Mouse (Mus musculus) kidney, embryonic 15.5 days (tissue): ENCODE measurements around the gene Gga1. TPM values are rescaled to one million over a fixed set of nuclear protein-coding genes. Genes with fewer than 3 reads are reported as not detected.

Source experiments
- ATAC-seq: fragments of 200-750 bp; cut with Nextera tagmentation; replicated peaks from 2 replicates; pipeline ENCODE4 v1.8.0; 2017; ENCODE audit warnings: moderate TSS enrichment; ENCODE audit not compliant: low FRiP score
- H3K27ac ChIP-seq: fragments of 300-500 bp; sonication (generic); 2 replicates; pipeline ENCODE4 v1.5.1; 2015; ENCODE audit warnings: mild to moderate bottlenecking, inconsistent platforms
- H3K27me3 ChIP-seq: fragments of 300-500 bp; sonication (generic); 2 replicates; pipeline ENCODE4 v1.6.1; 2015; ENCODE audit warnings: inconsistent platforms
- H3K36me3 ChIP-seq: fragments of 300-500 bp; sonication (generic); 2 replicates; pipeline ENCODE4 v1.6.1; 2015; ENCODE audit warnings: inconsistent platforms
- H3K4me1 ChIP-seq: fragments of 300-500 bp; sonication (generic); 2 replicates; pipeline ENCODE4 v1.6.1; 2015; ENCODE audit warnings: inconsistent platforms
- H3K4me2 ChIP-seq: fragments of 300-500 bp; sonication (generic); 2 replicates; pipeline ENCODE4 v1.6.1; 2015; ENCODE audit warnings: moderate library complexity, mild to moderate bottlenecking, inconsistent platforms
- H3K4me3 ChIP-seq: fragments of 300-500 bp; sonication (generic); replicated peaks from 2 replicates; pipeline ENCODE4 v1.5.1; 2015; ENCODE audit warnings: mild to moderate bottlenecking, inconsistent platforms
- H3K9ac ChIP-seq: fragments of 300-500 bp; sonication (generic); 2 replicates; pipeline ENCODE4 v1.6.1; 2015; ENCODE audit warnings: mild to moderate bottlenecking, inconsistent platforms
- H3K9me3 ChIP-seq: fragments of 300-500 bp; sonication (generic); replicated peaks from 2 replicates; pipeline ENCODE4 v1.6.1; 2016; ENCODE audit warnings: inconsistent platforms
- WGBS: fragments of 180-500 bp; shearing (Covaris S2); methylation state at CpG from one replicate; pipeline ENCODE4 v1.1.7; 2015; ENCODE audit warnings: mixed read lengths; 5-methylcytosine and 5-hydroxymethylcytosine counted together
- polyA plus RNA-seq: library from polyadenylated mRNA; unstranded; fragments of >200 nt; fragmentation: Nextera tagmentation; extraction: Ambion mirVana; gene quantifications from 2 replicates; pipeline ENCODE4 v1.2.1, GENCODE M21; 2015

The Gga1 gene
- polyA plus RNA-seq, 1 experiment from 2014 or later, result 55.5 TPM

DNA sequence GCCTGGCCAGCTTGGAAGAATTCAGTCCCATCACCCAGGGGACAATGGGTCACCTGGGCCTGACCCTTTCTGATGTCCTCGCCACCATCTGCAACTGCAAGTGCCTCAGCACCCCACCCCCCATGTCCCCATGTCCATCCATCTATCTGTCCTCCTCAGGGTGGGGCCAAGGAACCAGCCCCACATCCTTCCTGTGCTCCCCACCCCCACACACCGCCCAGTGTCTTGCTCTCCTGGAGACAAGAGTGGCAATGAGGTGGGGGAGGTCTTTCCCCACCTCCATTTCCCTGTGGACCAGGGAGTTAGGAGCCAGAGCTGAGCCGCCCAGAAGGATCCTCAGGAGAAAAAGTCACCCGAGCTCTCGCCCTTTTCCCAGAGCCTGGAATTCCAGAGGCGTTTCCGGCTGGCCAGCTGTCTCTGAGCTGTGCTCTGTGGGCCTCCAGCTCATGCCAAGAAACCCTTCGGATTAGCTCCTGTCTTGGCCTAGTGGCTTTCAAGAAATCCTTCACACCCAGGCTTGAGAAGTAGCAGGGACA is 40.8 kb upstream of the Gga1 start:
- H3K4me1 ChIP-seq, result peaks cover 81% of the 10 kb centered on the region
- H3K27ac ChIP-seq, result peak overlapping the region; percentile 97
- H3K36me3 ChIP-seq, result no peaks in the 10 kb centered on the region
- H3K4me2 ChIP-seq, result no peak overlapping the region
- no peaks in the 10 kb centered on the region for H3K9me3 ChIP-seq
- 27% methylated on average over 8 of the region's 8 CpGs for WGBS
- H3K9ac ChIP-seq, result no peak overlapping the region
- peaks cover 2% of the 10 kb centered on the region; the same call in 1 of the 2 replicates for H3K27me3 ChIP-seq
- ATAC-seq, result no peak
- H3K4me3 ChIP-seq, result no peak overlapping the region

DNA sequence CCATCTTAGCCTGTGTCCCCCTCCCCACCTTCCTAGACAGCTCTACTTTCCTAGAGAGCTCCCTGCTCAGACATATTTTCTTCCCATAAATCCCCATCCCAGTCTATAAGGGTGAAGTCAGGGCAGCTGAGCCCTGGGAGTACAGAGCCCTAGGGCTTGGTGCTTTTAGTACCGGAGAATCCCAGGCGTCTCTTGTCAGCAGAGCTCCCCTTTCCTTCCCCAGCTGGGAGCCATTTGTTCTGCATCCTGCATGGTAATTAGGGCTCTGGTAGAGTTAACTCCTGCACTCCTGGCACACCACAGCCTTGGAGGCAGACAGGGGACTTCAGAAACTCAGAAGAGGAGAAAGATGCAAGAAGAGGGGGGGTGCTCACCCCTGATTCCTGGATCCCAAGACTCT is 37.2 kb upstream of the Gga1 start:
- Histone ChIP-seq H3K4me1 (peaks cover 78% of the 10 kb centered on the region), H3K27ac (peak overlapping the region; percentile 94), H3K9ac (no peak overlapping the region), H3K36me3 (no peaks in the 10 kb centered on the region), H3K4me3 (no peak overlapping the region), H3K4me2 (0 out of 2 replicates have a peak overlapping the region, but pooled peaks have one; percentile 4), H3K27me3 (peaks cover 25% of the 10 kb centered on the region), H3K9me3 (no peaks in the 10 kb centered on the region)
- no peak for ATAC-seq
- 4% methylated on average over 2 of the region's 2 CpGs for WGBS

- peaks cover 78% of the 10 kb centered on the region for H3K4me1 ChIP-seq
- no peaks in the 10 kb centered on the region for H3K9me3 ChIP-seq
Observed at GRCm38 (mm10) chr15:78840241-78840640, 36.7 kb upstream of the Gga1 start.

GRCm38 (mm10) chr15:78840751-78841150 is 36.2 kb upstream of the Gga1 start:
- H3K9me3 ChIP-seq, result no peaks in the 10 kb centered on the region
- peak overlapping the region; percentile 94 for H3K27ac ChIP-seq
- no peak overlapping the region for H3K4me3 ChIP-seq
- WGBS, result 57% methylated on average over 11 of the region's 11 CpGs
- no peak overlapping the region for H3K4me2 ChIP-seq
- H3K27me3 ChIP-seq, result peaks cover 25% of the 10 kb centered on the region
- no peak overlapping the region for H3K9ac ChIP-seq
- H3K4me1 ChIP-seq, result peaks cover 78% of the 10 kb centered on the region
- H3K36me3 ChIP-seq, result no peaks in the 10 kb centered on the region
- no peak for ATAC-seq

More at GRCm38 (mm10) chr15:78840241-78840640, 36.7 kb upstream of the Gga1 start:
- ATAC-seq, result no peak
- Histone ChIP-seq H3K4me2 (no peak overlapping the region), H3K4me3 (no peak overlapping the region), H3K36me3 (no peaks in the 10 kb centered on the region), H3K27ac (peak overlapping the region; percentile 94), H3K9ac (no peak overlapping the region), H3K27me3 (peaks cover 25% of the 10 kb centered on the region)
- 44% methylated on average over 3 of the region's 3 CpGs for WGBS

- Histone ChIP-seq H3K27ac (peak overlapping the region; percentile 94; the same call in 1 of the 2 replicates), H3K36me3 (no peaks in the 10 kb centered on the region; the same call in 1 of the 2 replicates), H3K4me2 (no peak overlapping the region), H3K4me1 (peaks cover 78% of the 10 kb centered on the region), H3K27me3 (peaks cover 25% of the 10 kb centered on the region), H3K4me3 (no peak overlapping the region), H3K9me3 (no peaks in the 10 kb centered on the region), H3K9ac (no peak overlapping the region)
- 68% methylated on average over 6 of the region's 6 CpGs for WGBS
- ATAC-seq, result no peak
Observed at GRCm38 (mm10) chr15:78841161-78841790, 35.7 kb upstream of the Gga1 start.

DNA sequence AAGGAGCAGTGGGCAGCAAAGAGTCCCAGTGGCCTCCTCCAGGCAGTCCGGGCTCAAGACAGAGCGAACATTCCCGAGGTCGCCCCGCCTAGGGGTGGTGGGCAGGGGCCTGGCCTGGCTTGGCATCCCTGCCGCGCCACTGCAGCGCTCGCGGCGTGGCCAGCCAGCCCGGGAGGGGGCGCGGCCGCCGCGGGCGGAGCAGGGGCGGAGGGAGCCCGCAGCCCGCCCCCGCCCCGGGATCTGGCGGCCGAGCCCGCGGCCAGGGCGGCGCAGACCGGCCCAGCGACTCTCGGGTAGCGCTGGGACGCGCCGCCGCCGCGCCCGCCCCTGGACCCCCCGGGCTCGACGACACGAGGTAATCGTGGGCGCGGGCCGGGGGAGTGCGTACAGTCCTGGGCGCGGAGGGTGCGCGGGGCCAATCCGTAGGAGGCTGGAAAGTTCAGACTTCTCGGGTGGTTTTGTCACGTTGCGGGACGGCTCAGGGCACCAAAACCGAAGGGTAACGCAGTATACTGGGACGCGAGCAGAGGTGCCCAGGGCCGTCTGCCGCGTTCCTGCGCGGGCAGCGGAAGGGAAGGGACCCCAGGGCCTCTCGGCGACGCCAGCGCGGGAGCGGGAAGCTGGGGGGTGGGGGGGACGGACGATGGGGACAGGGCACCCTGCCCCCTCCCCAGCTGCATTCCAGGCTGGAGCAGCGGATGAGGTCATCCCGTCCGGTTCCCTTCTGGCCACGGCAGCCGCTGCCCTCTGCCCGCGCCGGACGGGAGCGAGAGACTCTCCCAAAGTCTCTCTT is 34.4 kb upstream of the Gga1 start, which contains the start of gene Cdc42ep1:
TSS of gene Cdc42ep1 (plus strand) at position 254 of the 793 bp plus-strand sequence.
- Histone ChIP-seq H3K4me3 (peak within 1 kb of the TSS; percentile 65), H3K9me3 (no peaks in the 10 kb centered on the region), H3K9ac (peak within 1 kb of the TSS; percentile 66), H3K27ac (peak within 1 kb of the TSS; percentile 94), H3K36me3 (peaks cover 8% of the 10 kb centered on the region), H3K4me1 (peaks cover 86% of the 10 kb centered on the region), H3K4me2 (peak within 1 kb of the TSS; percentile 86), H3K27me3 (peaks cover 25% of the 10 kb centered on the region)
- ATAC-seq, result peak; percentile 76
- WGBS, result under 1% methylated on average over 80 of the region's 86 CpGs

DNA sequence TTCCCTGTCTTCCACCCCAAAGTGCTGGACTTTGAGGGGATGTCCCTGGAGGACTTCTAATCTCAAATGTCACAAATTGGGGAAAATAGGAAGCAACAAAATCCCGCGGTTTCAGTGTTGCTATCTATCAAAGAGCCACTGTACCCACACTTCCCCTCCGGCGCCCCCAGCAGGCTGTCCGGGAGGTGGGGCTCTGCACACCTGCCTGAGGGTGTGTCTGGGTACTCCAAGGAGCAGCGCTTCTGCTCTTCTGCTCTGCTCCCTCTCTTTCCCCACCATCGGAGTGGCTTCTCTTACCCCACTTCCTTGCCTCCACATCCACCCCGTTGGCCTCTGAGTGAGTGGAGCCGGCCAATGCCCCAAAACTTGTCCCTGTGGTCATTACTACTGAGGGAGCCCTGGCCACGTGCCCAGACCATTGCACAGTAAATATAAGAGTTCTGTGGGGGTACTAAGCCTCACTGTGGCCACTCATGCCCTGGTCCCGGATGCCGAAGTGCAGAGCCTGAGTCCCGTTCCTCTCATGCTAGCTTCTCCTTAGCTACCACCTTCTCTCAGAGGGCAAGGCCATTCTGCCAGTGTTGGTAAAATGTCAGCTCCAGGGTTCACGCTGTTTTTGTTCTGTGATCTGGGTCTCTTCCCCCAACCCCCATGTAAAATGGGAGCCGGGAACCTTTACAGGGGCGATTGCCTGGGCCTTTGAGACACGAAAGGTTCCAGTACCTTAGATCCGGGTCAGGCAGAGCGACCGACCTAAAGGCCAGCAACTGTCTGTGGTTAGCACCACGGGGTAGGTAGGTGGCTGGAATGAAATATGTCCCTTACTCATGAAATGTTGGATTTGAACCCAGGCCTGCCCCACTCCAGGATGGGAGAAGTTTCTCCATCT is 33.2 kb upstream of the Gga1 start:
- Histone ChIP-seq H3K4me3 (peak overlapping the region; percentile 65), H3K4me2 (peak overlapping the region; percentile 86), H3K4me1 (peaks cover 90% of the 10 kb centered on the region)

GRCm38 (mm10) chr15:78844791-78845190 is 32.2 kb upstream of the Gga1 start:
- H3K27ac ChIP-seq, result peak overlapping the region; percentile 94
- H3K9me3 ChIP-seq, result no peaks in the 10 kb centered on the region
- WGBS, result 20% methylated on average over 9 of the region's 9 CpGs
- H3K27me3 ChIP-seq, result peaks cover 29% of the 10 kb centered on the region
- no peak for ATAC-seq
- H3K4me3 ChIP-seq, result peak overlapping the region; percentile 65
- H3K4me2 ChIP-seq, result peak overlapping the region; percentile 86
- peaks cover 25% of the 10 kb centered on the region for H3K36me3 ChIP-seq
- peaks cover 90% of the 10 kb centered on the region for H3K4me1 ChIP-seq
- H3K9ac ChIP-seq, result peak overlapping the region; percentile 66; the same call in 1 of the 2 replicates

More for the DNA sequence above, 33.2 kb upstream of the Gga1 start:
- ATAC-seq, result no peak
- H3K36me3 ChIP-seq, result peaks cover 16% of the 10 kb centered on the region
- peak overlapping the region; percentile 94 for H3K27ac ChIP-seq
- WGBS, result 34% methylated on average over 21 of the region's 21 CpGs
- no peaks in the 10 kb centered on the region for H3K9me3 ChIP-seq
- peak overlapping the region; percentile 66 for H3K9ac ChIP-seq
- H3K27me3 ChIP-seq, result peaks cover 25% of the 10 kb centered on the region

- no peak overlapping the region for H3K9ac ChIP-seq
- 61% methylated on average over 11 of the region's 11 CpGs for WGBS
- peaks cover 29% of the 10 kb centered on the region for H3K27me3 ChIP-seq
- H3K9me3 ChIP-seq, result no peaks in the 10 kb centered on the region
- no peak for ATAC-seq
- peak overlapping the region; percentile 94 for H3K27ac ChIP-seq
- peak overlapping the region; percentile 86 for H3K4me2 ChIP-seq
- peaks cover 90% of the 10 kb centered on the region for H3K4me1 ChIP-seq
- peaks cover 25% of the 10 kb centered on the region for H3K36me3 ChIP-seq
- H3K4me3 ChIP-seq, result peak overlapping the region; percentile 65
Observed at GRCm38 (mm10) chr15:78845321-78845720, 31.7 kb upstream of the Gga1 start.

GRCm38 (mm10) chr15:78845867-78846266 is 31.1 kb upstream of the Gga1 start:
- Histone ChIP-seq H3K4me1 (peaks cover 90% of the 10 kb centered on the region), H3K27me3 (peaks cover 29% of the 10 kb centered on the region), H3K9ac (no peak overlapping the region), H3K4me3 (peak overlapping the region; percentile 65), H3K4me2 (peak overlapping the region; percentile 86), H3K9me3 (no peaks in the 10 kb centered on the region), H3K27ac (peak overlapping the region; percentile 94), H3K36me3 (peaks cover 25% of the 10 kb centered on the region)
- no peak for ATAC-seq
- WGBS, result 63% methylated on average over 8 of the region's 8 CpGs

- no peak overlapping the region for H3K4me3 ChIP-seq
- H3K27ac ChIP-seq, result peak overlapping the region; percentile 94
- 54% methylated on average over 8 of the region's 8 CpGs for WGBS
- peaks cover 25% of the 10 kb centered on the region for H3K36me3 ChIP-seq
- H3K27me3 ChIP-seq, result peaks cover 25% of the 10 kb centered on the region
- no peaks in the 10 kb centered on the region for H3K9me3 ChIP-seq
- H3K4me2 ChIP-seq, result peak overlapping the region; percentile 86
- no peak for ATAC-seq
- H3K4me1 ChIP-seq, result peaks cover 90% of the 10 kb centered on the region
- no peak overlapping the region for H3K9ac ChIP-seq
Observed at GRCm38 (mm10) chr15:78846352-78846751, 30.6 kb upstream of the Gga1 start.
